Mouse (Mus musculus) urinary bladder, postnatal 25 days (tissue): Measurements from ENCODE around the gene Carns1.

Experiments used
- DNase-seq: peaks from one replicate; pipeline ENCODE4 v3.0.0; 2022; ENCODE audit warnings: low spot score

The Carns1 gene

DNA sequence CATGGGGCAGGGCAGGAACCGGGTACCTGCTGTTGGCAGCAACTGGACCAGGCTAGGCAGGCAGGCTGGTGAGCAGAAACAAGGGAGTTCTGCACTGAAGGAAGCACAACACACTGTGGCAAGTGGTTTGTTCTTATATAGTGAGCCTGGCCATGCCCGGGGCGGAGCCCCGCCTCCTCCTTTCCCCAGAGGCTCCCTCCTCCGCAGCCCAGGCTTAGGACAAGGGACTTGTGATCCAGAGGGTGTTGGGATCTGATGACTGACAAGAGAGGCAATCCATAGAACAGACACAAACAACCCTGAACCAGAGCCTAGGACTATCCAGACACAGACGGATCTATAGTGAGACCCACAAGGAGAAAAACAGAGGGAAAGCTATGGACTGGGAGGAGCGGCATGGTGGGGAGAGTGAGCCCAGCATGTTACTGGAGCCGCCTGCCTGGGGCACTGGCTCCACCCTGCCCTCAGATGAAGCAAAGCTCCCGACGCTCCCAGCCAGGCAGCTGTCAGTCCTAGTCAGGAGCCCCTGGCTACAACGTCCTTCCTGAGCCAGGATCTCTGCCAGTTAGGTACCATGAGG lies at the start of gene Carns1:
Carns1 (minus strand) TSS at position 112 of the 580 bp plus-strand sequence.
- DNase-seq = no peak

GRCm38 (mm10) chr19:4222165-4222564 lies 46.9 kb upstream of the Carns1 start:
- DNase-seq = no peak

DNA sequence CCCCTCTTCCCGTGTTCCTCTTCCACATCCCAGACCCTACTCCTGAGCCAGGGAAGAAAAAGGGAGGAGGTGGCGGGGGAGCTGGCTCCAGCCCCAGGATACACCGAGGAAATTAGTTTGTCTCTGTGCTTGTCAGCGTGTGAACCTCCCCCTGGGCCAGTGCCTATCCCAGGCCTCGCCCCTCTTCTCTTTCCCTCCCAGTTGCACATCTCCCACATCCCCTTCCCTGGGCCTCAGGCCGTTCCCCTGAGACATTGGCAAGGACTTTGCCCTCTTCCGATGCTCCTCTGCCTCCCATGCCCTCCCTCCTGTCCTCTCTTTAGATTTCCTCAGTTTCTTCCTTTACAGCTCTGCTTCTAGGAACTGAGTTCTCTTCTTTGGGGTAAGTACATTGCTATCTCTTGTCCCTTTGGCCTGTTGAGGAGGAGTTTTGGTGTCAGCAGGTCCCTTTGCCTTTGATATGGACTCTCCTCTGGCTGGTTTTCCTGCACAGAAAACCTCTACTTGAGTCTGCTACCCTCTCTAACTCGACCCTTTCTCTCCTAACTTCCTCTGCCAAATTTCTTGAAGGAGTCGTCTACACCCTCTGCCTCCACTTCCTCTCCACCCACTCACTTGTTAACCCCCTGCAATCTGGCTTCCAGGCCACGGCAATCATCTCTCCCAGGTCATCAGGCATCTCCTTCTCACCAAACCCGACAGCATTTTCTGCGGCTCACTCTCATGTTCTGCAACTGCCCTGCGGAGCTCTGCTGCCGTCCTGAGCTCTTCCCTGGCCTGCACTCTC lies 45.9 kb upstream of the Carns1 start:
- no peak for DNase-seq

GRCm38 (mm10) chr19:4220416-4220815 lies 45.1 kb upstream of the Carns1 start:
- DNase-seq = no peak

- no peak for DNase-seq
These were observed 44.7 kb upstream of the Carns1 start for GRCm38 (mm10) chr19:4219943-4220342.

- no peak for DNase-seq
These were observed 43.5 kb upstream of the Carns1 start for GRCm38 (mm10) chr19:4218784-4219183.

GRCm38 (mm10) chr19:4218293-4218692 lies 43.0 kb upstream of the Carns1 start:
- no peak for DNase-seq

DNA sequence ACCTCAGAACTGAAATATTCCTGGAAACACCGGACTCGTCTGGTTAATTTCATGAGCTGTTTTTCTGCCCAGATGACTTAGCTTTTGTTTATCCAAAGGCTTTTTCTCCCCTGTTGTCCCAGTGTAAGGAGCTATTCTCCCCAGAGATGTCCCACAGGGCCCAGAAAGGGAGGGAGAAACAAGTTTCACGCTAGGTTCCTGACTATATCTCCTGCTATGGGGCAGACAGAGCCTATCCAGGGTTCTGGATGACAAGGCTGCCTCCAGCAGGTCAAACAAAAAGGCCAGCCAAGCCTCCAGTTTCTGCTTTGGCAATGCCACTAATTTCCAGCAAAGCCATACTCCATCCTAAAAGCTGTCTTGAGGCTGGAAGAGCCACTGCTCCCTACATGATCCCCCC lies 42.6 kb upstream of the Carns1 start:
- DNase-seq = no peak

DNA sequence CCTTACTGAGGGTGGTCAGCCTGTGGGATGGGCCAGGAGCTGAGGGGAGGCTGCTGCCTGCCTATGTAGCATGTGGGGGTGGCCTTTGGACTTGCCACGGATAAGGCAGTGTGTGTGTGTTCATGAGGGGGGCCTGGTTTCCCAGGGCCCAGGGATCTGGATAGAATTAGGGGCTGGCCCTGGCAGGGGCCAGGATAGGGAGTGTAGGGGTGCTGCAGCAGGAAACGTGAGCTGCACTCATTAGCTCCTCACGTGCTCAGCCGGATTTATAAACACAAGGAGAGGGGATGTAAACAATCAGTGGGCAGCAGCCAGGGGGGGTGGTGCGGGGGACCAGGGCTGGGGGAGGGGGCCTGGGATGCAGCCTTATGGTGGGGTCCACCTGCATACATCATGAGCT lies 41.9 kb upstream of the Carns1 start:
- no peak for DNase-seq

- no peak for DNase-seq
These were observed 40.9 kb upstream of the Carns1 start for GRCm38 (mm10) chr19:4216041-4216685.

- no peak for DNase-seq
These were observed 40.2 kb upstream of the Carns1 start for GRCm38 (mm10) chr19:4215451-4215840.

- no peak for DNase-seq
These were observed 39.6 kb upstream of the Carns1 start for GRCm38 (mm10) chr19:4214771-4215450.

GRCm38 (mm10) chr19:4214071-4214770 lies 38.9 kb upstream of the Carns1 start, which contains the start of the genes Clcf1 and AC109138.7:
Clcf1 (plus strand) TSS chr19:4214238.
AC109138.7 (plus strand) TSS chr19:4214357.
- peak; percentile 49 for DNase-seq

- DNase-seq = no peak
These were observed 38.3 kb upstream of the Carns1 start for GRCm38 (mm10) chr19:4213524-4213974.

- no peak for DNase-seq
These were observed 36.8 kb upstream of the Carns1 start for GRCm38 (mm10) chr19:4211891-4212588.

GRCm38 (mm10) chr19:4208563-4208962 lies 33.3 kb upstream of the Carns1 start:
- no peak for DNase-seq

DNA sequence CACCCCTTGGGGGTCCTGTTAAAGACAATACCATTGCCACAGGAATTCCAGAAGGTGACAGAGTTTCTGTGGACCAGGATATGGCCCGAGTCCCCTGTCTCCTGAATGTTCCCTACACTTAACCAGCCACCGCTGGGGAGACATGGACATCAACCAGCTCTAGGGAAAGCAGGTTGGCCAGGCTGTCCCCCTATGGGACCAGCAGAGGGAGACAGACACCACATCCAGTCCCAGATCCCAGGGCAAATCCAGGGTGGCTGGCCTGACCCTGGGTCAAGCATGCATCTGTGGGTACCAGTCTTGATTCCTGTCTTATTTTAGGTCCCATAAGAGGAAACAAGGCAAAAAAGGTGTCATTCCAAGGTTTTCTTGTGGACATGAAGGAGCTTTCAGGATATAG lies 31.7 kb upstream of the Carns1 start:
- peak; percentile 64 for DNase-seq

DNA sequence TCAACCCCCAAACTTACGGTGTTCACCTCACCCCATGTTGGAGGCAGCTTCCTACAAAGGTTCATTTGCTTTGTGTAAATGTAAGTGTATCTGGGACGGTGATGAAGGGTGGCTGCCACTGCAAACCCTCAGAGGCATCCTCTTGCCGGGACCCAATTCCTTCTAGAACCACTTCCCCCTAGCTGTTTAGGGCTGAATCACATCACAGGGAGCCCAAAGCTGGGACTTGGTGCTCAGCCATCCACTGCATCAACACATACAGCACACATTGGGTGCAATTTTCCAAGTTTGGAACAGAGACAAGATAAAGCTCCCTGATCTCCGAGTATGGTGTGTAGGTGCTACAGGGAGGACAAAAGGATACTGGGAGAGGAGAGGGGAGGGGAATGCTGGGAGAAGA lies 29.6 kb upstream of the Carns1 start:
- no peak for DNase-seq

DNA sequence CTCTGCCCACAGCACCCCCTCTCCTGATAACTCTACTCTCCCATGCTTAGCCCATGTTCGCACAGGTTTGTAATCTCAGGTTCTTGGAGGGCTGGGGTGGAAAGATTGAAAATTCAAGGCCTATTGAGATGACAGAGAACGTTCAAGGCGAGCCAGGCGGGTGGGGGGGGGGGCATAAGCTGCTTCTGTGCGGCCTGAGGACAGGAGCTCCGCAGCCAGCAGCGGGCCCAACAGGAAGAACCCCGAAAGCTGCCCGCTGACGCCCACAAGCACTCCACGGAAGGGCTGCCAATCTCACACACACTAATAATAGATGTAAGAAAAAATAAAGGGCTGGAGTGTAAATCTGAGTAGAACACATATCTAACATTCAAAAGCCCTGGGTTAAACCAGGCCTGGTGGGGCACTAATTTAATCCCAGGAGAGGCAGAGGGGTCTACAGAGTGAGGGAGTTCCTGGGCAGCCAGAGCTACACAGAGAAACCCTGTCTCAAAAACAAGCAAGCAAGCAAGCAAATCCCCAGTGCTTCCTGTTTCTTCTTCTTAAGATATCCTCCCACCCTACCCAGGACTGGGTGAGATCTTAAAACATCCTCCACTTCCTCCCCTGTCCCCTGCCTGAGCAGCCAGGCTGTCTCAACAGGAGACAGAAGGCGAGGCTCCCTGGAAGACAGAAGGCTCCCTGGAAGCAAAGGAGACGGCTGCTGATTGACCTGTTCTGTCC lies 28.5 kb upstream of the Carns1 start:
- DNase-seq = no peak

DNA sequence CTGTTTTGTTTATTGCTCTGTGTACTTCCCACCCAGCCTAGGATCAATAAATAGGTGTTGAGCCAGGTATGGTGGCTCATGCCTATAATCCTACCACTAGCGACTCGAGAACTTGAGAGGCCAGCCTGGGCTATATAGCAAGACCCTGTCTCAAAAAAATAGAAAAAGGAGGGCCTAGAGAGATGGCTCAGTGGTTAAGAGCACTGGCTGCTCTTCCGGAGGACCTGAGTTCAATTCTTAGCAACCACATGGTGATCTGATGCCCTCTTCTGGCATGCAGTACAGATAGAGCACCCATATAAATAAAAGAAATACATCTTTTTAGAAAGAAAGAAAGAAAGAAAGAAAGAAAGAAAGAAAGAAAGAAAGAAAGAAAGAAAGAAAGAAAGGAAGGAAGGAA lies 27.9 kb upstream of the Carns1 start:
- no peak for DNase-seq

DNA sequence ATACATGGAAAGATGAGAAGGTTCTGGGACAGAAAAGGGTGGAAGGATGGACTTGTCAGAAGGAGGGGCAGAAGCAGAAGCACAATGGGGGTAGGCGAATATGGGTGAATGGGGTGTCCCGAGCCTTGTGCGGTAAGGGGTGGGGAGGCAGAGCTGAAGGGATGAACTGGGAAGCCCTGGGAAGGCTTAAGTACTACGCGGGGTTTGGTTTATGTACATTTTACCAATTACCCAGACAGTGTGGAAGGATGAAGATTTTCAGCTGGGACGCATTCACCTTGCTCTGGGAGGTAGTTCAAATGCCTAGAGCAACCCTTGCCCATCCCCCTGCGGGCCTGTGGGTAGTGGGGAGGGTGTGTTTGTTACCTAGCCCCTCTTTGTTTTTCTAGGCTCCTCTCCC lies 26.9 kb upstream of the Carns1 start:
- DNase-seq = no peak
